Mouse (Mus musculus) brain, embryonic 14.5 days (tissue): ENCODE measurements around the gene 2310033P09Rik.
A peak's percentile ranks its signal among the peaks of the same experiment; 100 is the strongest.

Experiments used
- CTCF ChIP-seq: fragments of 200-500 bp; IDR thresholded peaks from 2 replicates; pipeline ENCODE4 v1.5.1; 2012; ENCODE audit warnings: inconsistent platforms, mild to moderate bottlenecking, moderate library complexity, borderline replicate concordance; ENCODE audit not compliant: insufficient read depth, insufficient read length; ENCODE audit errors: extremely low read depth
- POLR2A ChIP-seq: fragments of 200-500 bp; IDR thresholded peaks from 2 replicates; pipeline ENCODE4 v1.6.1; 2012; ENCODE audit warnings: mild to moderate bottlenecking, inconsistent platforms, borderline replicate concordance; ENCODE audit not compliant: poor library complexity, insufficient read depth, insufficient read length, severe bottlenecking; ENCODE audit errors: extremely low read depth

GRCm38 (mm10) chr11:59228122-59228953, 20.2 kb downstream of the 2310033P09Rik start, which contains the start of gene Arf1:
- TF ChIP-seq CTCF (no peak), POLR2A (peak; percentile 95)
